Mouse (Mus musculus): ENCODE results near the gene Cand1. TPM values are rescaled to one million over a fixed set of nuclear protein-coding genes. Genes with fewer than 3 reads are reported as not detected.

Gene Cand1
- total RNA-seq, 2 experiments from 2014 or later, result 145 to 162 TPM

GRCm38 (mm10) chr10:119212443-119212842 lies 27.4 kb downstream of the Cand1 start:
- no peak for DNase-seq
- intact Hi-C loops (cut with DNase I), result no loop called here

DNA sequence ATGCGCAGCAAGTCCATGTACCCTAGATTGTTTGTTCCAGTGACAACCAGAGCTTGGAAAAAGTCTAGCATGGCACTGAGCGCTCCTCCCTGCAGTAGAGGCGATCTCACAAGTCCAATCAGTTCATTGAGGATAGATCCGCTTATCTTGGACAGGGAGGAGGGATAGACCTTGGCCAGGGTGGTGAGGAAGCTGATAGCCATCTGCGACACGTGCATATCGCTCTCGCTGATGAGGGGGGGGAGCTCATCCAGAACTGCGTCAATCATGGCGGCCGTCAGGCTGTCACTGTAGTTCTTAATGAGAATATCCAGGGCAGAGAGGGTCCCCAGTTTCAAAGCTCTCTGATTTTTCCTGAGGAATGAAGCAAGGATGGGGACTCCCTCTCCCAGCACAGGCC lies 28.6 kb downstream of the Cand1 start:
- intact Hi-C loops (cut with DNase I), result no loop called here
- DNase-seq, result no peak

GRCm38 (mm10) chr10:119206309-119206932 lies 33.4 kb downstream of the Cand1 start:
- intact Hi-C loops (cut with DNase I), result no loop called here
- no peak for DNase-seq

DNA sequence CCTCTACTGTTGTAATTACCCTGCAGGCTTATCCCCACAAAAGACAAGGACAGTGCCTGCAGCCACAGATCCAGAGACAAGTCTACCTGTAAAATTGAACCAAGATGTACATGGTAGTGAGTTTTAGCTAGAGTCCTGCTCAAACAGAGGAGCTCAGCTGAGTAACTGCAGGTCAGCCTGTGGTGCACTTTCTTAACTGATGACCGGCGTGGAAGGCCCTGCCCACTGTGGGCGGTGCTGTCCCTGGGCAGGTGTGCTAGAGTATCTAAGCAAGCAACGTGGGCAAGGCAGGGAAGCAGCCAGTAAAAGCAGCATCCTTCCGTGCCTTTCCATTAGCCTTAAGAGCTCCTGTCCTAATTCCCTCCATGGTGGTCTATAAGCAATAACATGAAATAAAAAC lies 34.6 kb downstream of the Cand1 start:
- intact Hi-C loops (cut with DNase I), result no loop called here
- no peak for DNase-seq

DNA sequence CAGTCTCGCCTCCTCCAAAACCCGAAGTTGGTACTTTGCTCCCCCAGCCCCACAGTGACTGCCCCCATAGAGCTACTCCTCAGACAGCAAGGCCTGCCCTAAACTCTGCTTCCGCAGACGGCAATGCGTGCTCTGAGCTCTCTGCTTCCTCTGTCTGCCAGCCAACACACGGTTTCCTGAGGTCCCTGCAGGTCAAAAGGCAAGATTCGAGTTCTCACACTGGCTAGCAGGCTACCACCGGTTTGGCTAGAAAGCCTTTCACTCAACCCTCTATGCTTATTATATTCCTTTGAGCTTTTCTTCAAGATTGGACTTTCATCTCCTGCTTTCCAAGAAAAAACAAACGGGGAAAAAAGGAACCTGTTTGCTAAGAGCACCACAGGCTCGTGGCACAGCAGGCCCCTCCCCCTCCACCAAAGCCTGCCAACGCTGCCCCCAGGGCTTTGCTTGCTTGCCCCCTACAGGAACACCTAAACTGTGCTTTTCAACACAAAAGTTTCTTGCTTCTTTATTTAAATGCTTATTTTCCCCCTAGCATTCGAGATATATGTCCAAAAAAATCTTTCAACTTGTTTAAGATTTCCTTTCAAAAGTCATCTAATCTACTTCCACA lies 35.4 kb downstream of the Cand1 start:
- intact Hi-C loops (cut with DNase I), result no loop called here
- no peak for DNase-seq

- intact Hi-C loops (cut with DNase I), result no loop called here
- DNase-seq, result no peak
These were observed 40.0 kb downstream of the Cand1 start for GRCm38 (mm10) chr10:119199864-119200263.

DNA sequence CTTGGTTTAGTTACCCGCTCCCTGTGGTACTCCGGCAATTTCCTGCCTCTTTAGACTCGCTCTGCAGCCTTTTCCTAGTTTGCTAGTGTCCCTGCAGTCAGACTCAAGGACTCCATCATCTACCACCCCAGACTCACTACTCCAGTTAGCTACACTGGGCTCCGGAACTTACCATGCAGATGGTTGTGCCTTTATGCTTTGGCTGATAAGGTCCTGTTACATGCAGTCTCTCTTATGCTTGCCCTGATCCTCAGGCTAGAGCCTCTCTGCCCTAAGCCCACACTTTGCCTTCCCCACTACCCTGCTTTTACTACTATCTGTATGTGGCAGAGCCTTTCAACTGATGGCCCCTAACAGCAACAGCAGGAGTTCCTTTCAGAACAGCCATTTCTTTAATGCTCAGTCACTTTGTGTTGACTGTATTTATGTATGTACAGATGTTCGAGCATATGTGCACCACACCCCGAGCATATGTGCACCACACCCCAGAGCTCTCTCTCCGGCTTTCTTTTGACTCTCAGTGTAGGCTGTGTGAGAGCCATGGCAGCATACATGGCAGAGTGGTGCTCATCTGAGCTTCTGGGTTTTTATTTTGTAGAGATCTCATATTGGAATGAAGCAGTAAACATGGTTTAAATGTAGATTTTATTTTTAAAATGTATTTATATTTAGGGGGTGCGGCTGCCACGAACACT lies 41.5 kb downstream of the Cand1 start:
- intact Hi-C loops (cut with DNase I), result no loop called here
- no peak for DNase-seq

DNA sequence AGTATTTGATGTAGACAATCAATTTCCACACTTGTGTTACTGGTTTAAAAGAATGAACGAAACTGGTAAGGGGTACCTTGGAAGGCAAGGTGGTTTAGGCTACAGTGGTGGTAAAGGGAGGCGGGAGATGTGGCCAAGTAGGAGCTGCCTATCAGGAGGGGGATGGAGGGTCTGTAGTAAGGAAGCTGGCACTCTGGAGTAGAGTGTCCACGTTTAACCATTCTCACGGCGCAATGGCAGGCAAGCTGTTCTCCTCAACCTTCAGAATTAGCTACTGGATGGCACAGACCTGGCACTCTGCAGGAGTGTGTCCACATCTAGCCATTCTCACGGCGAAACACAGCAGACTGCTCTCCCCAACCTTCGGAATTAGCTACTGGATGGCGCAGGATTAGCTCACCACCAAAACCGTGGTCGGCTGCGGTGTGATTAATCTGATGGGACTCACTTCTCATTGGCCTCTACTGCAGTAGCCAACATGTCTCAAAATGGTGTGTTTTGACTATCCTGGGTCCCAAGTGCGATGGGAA lies 42.2 kb downstream of the Cand1 start:
- intact Hi-C loops (cut with DNase I), result no loop called here
- DNase-seq, result no peak

GRCm38 (mm10) chr10:119192598-119193372 lies 47.1 kb downstream of the Cand1 start:
- intact Hi-C loops (cut with DNase I), result no loop called here
- DNase-seq, result no peak

- DNase-seq, result no peak
- intact Hi-C loops (cut with DNase I), result no loop called here
These were observed 52.1 kb downstream of the Cand1 start for GRCm38 (mm10) chr10:119187720-119188119.

DNA sequence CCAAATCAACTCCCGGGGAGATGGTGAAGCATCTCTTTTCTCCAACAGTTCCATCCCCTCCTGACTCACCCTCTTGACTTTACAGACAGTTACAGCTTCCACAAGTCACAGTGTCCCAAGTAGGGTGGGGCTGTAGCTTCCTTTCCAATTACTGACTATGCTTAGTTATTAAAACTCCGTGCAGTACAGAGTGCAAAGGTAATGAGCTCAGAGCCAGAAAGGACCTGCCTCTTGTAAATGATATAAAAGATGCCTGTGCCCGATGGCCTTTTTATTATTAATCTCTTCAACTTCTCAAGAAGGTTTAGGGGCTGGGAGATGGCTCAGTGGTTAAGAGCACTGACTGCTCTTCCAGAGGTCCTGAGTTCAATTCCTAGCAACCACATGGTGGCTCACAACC lies 70.2 kb downstream of the Cand1 start:
- DNase-seq, result no peak
- intact Hi-C loops (cut with DNase I), result no loop called here

- DNase-seq, result no peak
- intact Hi-C loops (cut with DNase I), result no loop called here
These were observed 70.6 kb downstream of the Cand1 start for GRCm38 (mm10) chr10:119169237-119169636.

GRCm38 (mm10) chr10:119168791-119169190 lies 71.1 kb downstream of the Cand1 start:
- intact Hi-C loops (cut with DNase I), result no loop called here
- peak; percentile 5 for DNase-seq

DNA sequence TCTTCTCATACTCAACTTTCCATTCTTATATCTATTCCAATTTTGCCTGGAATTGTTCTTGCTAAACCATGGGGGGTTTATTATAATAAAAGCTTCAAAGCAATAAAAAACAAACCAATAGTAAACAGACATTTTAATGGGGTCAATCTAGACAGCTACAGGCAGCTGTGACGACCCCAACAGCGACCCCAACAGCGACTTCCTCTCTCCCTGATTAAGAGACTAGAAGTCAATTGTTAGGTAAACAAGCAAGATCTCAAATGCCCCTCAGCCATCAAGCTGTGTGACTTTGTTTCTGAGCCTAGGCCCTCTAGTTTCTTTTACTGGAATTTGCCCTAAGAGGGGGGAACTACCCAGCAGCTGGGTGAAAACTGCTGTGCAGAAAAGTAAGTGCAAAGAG lies 72.0 kb downstream of the Cand1 start:
- intact Hi-C loops (cut with DNase I), result no loop called here
- no peak for DNase-seq

DNA sequence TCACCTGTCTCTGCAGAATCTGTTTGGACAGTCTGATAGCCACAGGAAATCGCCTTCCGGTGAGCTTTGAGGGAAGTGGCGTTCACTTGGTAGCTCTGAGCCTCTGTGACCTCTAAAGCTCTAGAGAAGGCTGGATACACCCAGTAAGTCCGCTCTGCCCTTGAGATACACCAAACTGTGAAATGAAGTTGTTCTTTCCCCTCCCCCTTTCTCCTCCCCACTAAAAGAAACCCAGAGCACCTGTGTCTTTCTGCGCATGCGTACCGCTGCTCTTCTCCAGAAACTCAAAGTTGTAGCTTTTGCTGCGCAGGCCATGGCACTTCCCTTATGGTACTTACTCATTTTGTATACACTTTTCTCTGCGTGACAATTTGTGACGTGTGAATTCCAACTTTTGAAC lies 74.8 kb downstream of the Cand1 start:
- intact Hi-C loops (cut with DNase I), result no loop called here
- no peak for DNase-seq

- no peak for DNase-seq
- intact Hi-C loops (cut with DNase I), result no loop called here
These were observed 78.0 kb downstream of the Cand1 start for GRCm38 (mm10) chr10:119161820-119162382.

GRCm38 (mm10) chr10:119160161-119160560 lies 79.7 kb downstream of the Cand1 start:
- no peak for DNase-seq
- intact Hi-C loops (cut with DNase I), result no loop called here

DNA sequence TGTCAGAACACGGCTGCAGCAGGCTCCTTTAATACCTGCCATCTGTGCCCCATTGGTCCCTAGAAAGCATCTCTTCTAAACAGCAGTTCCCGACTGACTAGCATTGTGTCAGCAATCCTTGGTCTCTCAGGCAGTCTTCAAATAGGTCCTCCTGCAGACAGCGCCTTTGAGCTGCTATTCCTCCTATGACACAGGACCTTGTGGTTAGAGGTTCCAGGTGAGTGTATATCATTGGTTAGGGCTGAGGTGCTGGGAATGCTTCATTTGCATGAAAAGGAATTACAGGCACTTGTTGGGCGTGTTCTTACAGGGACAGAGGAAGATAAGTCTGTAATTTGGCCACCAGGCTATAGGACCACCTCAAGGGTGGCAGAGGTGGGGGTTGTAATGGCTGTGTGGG lies 90.6 kb downstream of the Cand1 start:
- no peak for DNase-seq
- intact Hi-C loops (cut with DNase I), result no loop called here

Measured in left cerebral cortex, postnatal 4 days (tissue).